Mouse (Mus musculus): ENCODE results near the gene Prp2.
"Not testable (repeated sequence)": the region's sequence is repeated elsewhere in the genome, so short reads cannot be mapped to it uniquely, and the experiment has no call there.

The Prp2 gene

GRCm38 (mm10) chr6:132595613-132596012 lies at the start of gene Prp2:
Gene Prp2 (plus strand): TSS chr6:132595913.
- DNase-seq (ENCODE audit: low spot score in 2 of 2) = not testable (repeated sequence)

GRCm38 (mm10) chr6:132569509-132569908 lies 26.2 kb upstream of the Prp2 start, which contains the start of gene Prh1:
Gene Prh1 (plus strand): TSS chr6:132569809.
- DNase-seq (ENCODE audit: low spot score in 2 of 2) = not testable (repeated sequence)

GRCm38 (mm10) chr6:132649399-132649798 lies 53.7 kb downstream of the Prp2 start:
- DNase-seq (ENCODE audit: low spot score in 2 of 2) = no peak

All from spleen, postnatal 14 days (tissue).